Mouse (Mus musculus): Measurements from ENCODE around the gene Id2.
A peak's percentile ranks its signal among the peaks of the same experiment; 100 is the strongest.

DNA sequence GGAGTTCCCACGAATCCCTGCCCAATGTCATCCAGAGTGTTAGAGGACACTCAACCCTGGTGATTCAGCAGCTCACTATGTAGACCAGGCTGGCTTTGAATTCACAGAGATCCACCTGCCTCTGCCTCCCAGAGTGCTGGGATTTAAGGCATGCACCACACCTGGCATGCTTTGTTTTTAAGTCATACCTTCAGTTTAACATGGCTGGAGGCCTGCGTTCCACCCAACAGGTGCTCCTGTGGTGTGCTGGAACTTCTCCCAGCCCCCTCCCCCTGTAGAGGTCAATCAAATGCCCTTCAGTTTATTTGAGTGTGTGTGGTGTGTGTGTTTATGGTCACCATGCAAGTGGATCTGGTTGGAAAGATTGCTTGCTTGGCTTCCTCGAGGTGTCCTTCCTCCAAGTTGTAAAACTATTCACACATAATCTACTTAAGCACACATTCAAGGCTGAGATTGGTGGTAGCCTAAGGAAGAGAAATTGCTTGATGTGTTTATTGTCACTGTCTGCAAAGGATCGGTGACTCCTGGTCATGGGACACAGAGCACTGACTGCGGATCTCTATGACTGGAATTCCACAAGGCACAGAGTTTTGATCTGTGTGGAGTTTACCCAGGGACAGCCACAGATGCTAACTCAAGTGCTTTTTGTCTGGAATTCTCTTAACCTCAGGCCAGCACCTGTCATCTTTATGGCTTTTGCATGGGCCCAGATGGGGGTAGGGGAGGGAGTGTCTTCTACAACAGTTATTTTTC, 47.8 kb upstream of the Id2 start:
- TF ChIP-seq POLR2A (IDR thresholded peaks at IDR 0.05; ENCODE audit: insufficient read length, low read depth) (no peak), MYOG (IDR thresholded peaks at IDR 0.05; ENCODE audit: control insufficient read depth in 1 of 3, insufficient read depth in 1 of 3, insufficient read length in 2 of 3, low read depth in 2 of 3) (peak in 1 of 3 experiments; percentile 63), MAX (IDR thresholded peaks at IDR 0.05; ENCODE audit: low read depth) (no peak), USF1 (IDR thresholded peaks at IDR 0.05; ENCODE audit: low read depth) (no peak), CEBPB (IDR thresholded peaks at IDR 0.05; ENCODE audit: insufficient read depth, poor library complexity, severe bottlenecking) (no peak), POLR2AphosphoS2 (IDR thresholded peaks at IDR 0.05; ENCODE audit: insufficient read length, low read depth) (no peak), SRF (IDR thresholded peaks at IDR 0.05; ENCODE audit: control insufficient read depth, insufficient read length, low read depth) (no peak), E2F4 (IDR thresholded peaks at IDR 0.05; ENCODE audit: insufficient read depth) (no peak)
